Mouse (Mus musculus) cortical plate, adult 2 months (tissue): ENCODE measurements around the gene Gm8257. TPM values are rescaled to one million over a fixed set of nuclear protein-coding genes. Genes with fewer than 3 reads are reported as not detected.
"Not testable (repeated sequence)": the region's sequence is repeated elsewhere in the genome, so short reads cannot be mapped to it uniquely, and the experiment has no call there.

ENCODE experiments used
- H3K27ac ChIP-seq: fragments of 200-500 bp; 2 replicates; pipeline ENCODE4 v1.5.1; 2012; ENCODE audit warnings: low read length, control low read depth, inconsistent platforms; ENCODE audit not compliant: insufficient read depth
- H3K4me1 ChIP-seq: fragments of 200-500 bp; 2 replicates; pipeline ENCODE4 v1.6.1; 2011; ENCODE audit warnings: low read length; ENCODE audit not compliant: control insufficient read depth, insufficient read depth
- H3K4me3 ChIP-seq: fragments of 200-500 bp; 2 replicates; pipeline ENCODE4 v1.5.1; 2011; ENCODE audit warnings: mild to moderate bottlenecking, low read length, control low read depth; ENCODE audit not compliant: insufficient read depth
- CTCF ChIP-seq: fragments of 200-500 bp; IDR thresholded peaks from 2 replicates; pipeline ENCODE4 v1.5.1; 2011; ENCODE audit warnings: mild to moderate bottlenecking, control low read depth, low read length; ENCODE audit not compliant: insufficient read depth; ENCODE audit errors: extremely low read depth
- POLR2A ChIP-seq: fragments of 200-500 bp; IDR thresholded peaks from 2 replicates; pipeline ENCODE4 v1.6.1; 2011; ENCODE audit warnings: mild to moderate bottlenecking, low read length, control low read depth; ENCODE audit not compliant: insufficient read depth; ENCODE audit errors: extremely low read depth
- polyA plus RNA-seq: library from polyadenylated mRNA; depleted of rRNA; stranded (reverse); fragments of >200 nt; gene quantifications from 2 replicates; pipeline ENCODE4 v1.2.3, GENCODE M21; 2012; rRNA removed

Gene Gm8257
- polyA plus RNA-seq = not detected in 2 replicates

DNA sequence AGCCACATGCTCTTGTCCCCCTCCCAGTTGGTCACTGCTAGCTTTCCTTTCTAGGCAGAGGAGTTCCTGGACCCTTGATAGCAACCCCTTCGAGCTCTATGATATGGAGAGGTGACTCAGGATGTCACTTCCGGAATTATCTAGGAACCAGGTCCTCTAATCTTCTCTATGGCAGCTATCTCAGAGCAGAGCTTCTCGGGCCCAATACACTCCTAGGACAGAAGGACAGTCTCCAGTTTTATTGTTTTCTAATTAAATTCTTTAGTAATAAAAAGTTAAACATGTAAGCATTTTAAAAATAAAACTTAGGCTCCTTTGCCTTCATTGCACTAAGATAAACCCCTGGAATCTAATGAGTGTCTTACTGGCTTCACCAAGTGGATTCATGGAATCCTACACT is at the start of gene Gm8257:
TSS of gene Gm8257 (minus strand) at position 101 of the 400 bp plus-strand sequence.
- H3K27ac ChIP-seq, H3K4me1 ChIP-seq, H3K4me3 ChIP-seq: not testable (repeated sequence)

GRCm38 (mm10) chr14:44750240-44750639 is 44.0 kb upstream of the Gm8257 start, which contains the start of gene Gm8267:
Gene Gm8267 (minus strand): TSS chr14:44750340.
- H3K4me1 ChIP-seq = no peaks in the 10 kb centered on the region
- H3K27ac ChIP-seq = no peak within 1 kb of the TSS
- H3K4me3 ChIP-seq = no peak within 1 kb of the TSS
- TF ChIP-seq POLR2A (no peak), CTCF (no peak)

- H3K27ac ChIP-seq, H3K4me1 ChIP-seq, H3K4me3 ChIP-seq: not testable (repeated sequence)
These were observed 36.5 kb upstream of the Gm8257 start for GRCm38 (mm10) chr14:44742789-44743188.

GRCm38 (mm10) chr14:44730711-44731110 is 24.5 kb upstream of the Gm8257 start:
- H3K27ac ChIP-seq, H3K4me1 ChIP-seq, H3K4me3 ChIP-seq: not testable (repeated sequence)

DNA sequence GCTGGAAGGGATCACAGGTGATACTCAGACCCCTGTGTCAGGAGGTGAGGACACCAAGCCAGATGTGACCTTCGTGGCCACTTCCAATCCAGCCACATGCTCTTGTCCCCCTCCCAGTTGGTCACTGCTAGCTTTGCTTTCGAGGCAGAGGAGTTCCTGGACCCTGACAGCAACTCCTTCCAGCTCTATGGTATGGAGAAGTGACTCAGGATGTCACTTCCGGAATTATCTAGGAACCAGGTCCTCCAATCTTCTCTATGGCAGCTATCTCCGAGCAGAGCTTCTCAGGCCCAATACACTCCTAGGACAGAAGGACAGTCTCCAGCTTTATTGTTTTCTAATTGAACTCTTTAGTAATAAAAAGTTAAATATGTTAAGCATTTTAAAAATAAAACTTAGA is 78.5 kb downstream of the Gm8257 start, which contains the start of gene Gm5624:
TSS of gene Gm5624 (minus strand) at position 202 of the 400 bp plus-strand sequence.
- H3K4me3 ChIP-seq, H3K27ac ChIP-seq, H3K4me1 ChIP-seq: not testable (repeated sequence)

Other genes with a start within 250 kb of the Gm8257 start
- gene BC061237, start 214.0 kb downstream of the Gm8257 start, polyA plus RNA-seq = not detected in 2 replicates
- not detected in 2 replicates for gene Gm17093, start 188.2 kb downstream of the Gm8257 start, polyA plus RNA-seq
- gene Gm8247, start 123.3 kb downstream of the Gm8257 start, polyA plus RNA-seq = not detected in 2 replicates
- gene Gm5624, start 78.5 kb downstream of the Gm8257 start, polyA plus RNA-seq = not detected in 2 replicates
- not detected in 2 replicates for gene Gm8267, start 43.9 kb upstream of the Gm8257 start, polyA plus RNA-seq
- gene Ptgdr, start 152.9 kb upstream of the Gm8257 start, polyA plus RNA-seq = 0.72 and 1.1 TPM in 2 replicates